Mouse (Mus musculus) right cerebral cortex, postnatal 25 days (tissue): Measurements from ENCODE around the gene Hs1bp3.

ENCODE experiments used
- DNase-seq: peaks from one replicate; pipeline ENCODE4 v3.0.0; 2022

Gene Hs1bp3

DNA sequence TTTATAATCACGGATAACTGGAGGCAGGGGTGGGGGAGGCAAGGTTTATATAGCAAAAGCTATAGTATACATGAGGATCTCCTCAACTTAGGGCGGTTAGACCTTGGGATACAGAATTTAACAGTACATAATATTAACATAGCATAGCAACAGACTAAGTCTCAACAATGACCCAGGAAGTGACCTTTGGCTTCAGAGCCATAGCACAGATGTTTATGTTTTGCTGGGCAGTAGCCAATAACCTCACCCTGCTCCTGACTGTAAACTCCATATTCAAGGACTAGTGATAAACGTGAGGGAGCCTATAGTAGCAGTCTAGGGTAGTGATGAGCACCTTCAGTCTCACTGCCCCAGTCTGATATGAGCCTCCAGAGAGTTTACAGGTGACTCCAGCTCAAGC is 53.5 kb downstream of the Hs1bp3 start:
- no peak for DNase-seq

DNA sequence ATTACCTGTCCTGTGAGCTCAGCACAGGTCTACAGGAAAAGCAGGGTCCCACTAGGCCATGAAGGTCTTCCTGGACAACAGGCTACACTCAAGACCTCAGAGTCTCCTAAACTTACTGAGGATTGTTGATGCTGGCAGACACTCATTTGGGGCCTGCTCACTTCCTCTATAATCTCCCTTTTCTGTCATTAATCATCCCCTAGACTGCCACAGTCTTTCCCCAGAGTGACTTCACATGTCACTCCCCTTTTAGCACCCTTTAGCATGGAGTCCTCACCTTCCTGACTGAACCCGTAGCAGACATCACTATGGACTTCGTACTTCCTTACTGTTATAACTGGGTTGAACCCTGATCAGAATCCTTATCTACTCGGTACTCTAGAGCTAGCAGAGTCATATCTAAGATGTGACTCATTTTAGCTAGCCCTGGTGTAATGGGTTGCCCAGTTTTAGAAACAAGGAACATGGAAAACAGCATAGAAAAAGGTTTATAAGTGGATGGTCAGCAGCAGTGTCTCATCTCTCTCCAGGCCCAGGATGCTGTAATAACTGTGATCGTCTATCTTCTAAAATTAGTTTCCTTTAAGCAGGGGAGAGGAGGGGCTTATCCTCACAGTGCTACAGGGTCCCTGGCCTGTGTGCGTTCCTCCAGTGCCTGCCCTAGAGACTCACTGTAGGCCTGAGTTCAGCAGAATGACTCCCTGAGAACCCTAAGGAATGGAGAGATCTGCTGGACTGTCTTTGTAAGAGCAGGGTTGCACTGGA is 58.7 kb downstream of the Hs1bp3 start:
- DNase-seq: no peak

DNA sequence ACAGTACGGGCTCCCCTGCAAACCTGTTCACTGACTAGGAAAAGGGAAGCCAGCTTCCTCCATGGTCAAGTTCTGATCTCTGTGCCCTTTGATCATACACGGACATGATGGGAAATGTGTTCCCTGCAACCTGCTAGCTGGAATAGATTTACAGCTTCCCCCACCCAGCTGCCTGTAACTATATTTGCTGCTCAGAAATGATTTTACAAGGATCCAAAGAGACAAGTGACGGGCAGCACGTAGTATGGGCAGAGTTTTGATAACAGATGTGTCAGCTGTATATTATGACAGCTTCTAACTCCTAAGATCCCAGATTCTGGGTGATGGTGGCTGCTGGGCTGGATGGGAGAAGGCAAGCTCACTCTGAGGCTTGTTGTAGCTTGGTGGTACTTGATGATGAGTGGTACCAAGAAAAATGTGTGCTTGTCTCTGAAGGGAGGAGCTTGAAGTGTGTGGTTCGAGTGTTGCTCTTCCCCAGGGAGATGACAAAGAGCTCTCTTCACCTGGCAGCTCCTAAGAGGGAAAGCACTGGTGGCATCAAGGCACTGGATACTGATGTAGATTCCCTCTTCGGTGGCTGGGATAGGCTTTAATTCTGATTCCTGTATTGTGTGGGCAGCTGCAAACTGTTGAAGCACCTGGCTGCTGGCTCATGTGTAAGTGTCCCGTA is 59.4 kb downstream of the Hs1bp3 start:
- DNase-seq: no peak

DNA sequence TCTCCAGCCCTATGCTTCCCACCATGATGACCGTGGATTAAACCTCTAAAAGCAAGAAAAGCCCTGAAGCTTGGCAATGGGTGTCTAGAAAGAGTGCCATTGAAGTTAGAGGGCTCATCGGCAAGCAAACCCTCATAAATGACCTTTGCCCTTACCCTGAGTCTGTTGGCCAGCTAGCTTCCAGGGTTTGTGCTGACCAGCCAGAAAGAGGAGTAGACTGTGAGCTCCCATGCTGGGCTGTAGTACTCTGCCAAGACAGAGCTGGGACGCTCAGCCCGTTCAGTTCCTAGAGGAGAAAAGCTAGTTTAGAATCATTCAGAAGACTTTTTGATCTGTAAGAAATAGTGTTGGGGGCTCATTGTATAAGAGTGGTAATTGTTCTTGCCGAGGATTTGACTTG is 60.5 kb downstream of the Hs1bp3 start:
- no peak for DNase-seq

DNA sequence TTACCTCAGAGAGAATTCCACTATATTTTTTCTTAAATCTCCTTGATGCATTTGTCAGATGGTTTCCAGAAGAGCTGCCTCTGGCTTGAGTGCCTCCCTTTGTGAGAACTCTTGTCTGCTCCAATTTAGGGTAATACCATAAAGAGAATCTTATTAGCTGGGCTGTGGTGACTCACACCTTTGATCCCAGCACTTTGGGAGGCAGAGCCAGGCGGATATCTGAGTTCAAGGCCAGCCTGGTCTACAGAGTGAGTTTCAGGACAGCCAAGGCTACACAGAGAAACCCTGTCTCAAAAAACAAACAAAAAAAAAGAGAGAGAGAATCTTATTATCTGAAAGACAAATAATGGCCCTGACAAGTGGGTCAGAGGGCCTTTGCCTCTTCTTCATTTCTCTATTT is 63.9 kb downstream of the Hs1bp3 start:
- no peak for DNase-seq

DNA sequence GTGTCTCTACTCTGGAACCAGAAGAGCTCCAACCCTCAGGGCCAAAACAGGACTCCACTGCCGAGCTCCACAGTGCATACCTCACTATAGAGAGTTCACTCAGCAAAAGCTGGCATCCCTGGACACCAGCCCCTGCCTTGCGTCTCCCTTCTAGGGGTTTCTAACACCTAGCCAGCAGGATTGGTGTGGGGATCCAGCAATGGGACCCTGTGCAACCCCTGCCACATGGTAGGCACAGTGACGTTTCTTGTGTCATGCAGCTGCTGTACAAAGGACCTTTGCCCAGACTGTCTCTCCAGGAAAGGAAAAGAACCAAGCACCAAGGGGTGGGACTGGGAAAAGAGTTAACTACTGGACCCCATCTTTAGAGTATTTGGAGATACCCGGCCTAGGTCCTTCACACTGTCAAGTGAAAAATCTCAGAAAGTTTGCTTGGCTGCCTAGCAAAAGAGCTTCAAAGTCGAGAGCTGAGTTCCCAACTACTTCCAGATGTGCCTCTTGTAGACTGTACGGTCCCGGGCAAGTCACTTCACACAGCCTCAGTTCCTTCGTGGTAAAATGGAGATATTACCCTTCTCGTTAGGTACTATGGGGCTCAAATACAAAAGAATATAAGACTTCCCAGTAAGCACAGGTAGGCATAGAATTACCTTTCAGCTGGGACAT is 64.9 kb downstream of the Hs1bp3 start:
- no peak for DNase-seq

DNA sequence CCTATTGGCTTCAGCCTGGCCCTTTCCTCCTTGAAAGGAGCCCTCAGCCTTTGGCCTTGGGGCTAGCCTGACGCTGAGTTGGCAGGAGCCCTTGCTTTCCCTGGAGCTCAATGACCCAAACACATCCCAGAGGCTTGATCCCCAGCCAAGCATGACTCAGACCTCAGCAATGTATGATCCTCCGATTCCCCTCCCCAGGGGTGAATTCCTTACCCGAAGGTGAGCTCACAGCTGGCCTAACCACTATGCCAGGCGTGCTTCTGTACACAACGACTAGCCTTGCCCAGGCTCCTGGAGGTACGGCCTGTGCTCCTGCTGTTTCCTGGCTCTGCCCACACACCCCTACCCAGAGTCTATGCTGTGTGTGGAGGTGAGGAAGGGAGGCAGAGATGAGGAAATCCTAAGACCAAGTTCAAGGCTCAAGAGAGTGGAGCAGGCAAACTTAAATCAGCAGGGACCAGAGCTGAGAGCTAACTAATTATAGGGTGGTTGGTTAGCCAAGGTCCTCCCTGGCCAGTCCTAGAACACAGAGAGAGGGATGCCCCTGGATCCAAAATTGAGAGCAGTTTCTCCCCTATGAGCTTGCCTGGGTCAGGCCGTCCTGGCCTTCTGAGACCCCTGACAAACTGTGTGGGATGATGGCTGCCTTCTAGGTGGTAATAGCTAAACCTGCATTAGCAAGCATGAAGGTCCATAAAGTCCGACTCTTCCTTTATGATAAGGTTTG is 66.7 kb downstream of the Hs1bp3 start:
- no peak for DNase-seq

DNA sequence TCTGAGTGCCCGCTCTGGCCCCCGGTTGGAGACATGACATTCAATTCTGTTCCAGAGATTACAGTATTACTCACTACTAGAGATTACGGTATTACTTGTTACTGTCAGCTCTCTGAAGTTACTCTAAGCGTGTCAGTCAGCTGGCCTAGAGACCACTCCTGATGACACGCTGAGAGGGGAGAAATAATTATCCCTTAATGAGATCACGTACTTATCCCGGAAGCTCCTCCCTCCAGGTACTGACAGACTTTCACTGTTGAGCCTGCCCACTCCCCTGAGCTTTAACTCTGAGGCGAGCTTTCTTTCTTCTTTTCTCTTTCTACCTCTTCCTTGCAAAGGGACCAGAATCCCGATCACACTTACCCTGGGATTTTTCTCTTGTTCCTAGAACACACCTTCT is 67.7 kb downstream of the Hs1bp3 start:
- no peak for DNase-seq

DNA sequence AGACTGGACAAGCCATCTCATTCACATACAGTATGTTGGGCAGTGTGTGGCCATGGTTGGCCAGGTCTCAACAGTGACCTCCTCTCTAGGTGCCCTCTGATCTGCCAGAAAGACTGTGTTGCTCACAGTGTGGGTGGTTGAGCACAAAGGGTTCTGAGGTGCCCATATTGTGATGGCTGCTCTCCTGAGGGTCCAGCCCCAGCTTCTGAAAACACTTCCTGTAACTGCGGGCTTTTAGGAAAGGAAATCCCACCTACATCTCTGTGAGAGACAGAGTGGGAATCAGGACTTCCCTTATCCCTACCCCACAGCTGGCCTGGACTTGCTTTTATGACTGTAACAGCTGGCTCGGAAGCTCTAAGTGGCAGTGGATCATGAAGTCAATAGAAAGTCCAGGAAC is 68.7 kb downstream of the Hs1bp3 start:
- no peak for DNase-seq

DNA sequence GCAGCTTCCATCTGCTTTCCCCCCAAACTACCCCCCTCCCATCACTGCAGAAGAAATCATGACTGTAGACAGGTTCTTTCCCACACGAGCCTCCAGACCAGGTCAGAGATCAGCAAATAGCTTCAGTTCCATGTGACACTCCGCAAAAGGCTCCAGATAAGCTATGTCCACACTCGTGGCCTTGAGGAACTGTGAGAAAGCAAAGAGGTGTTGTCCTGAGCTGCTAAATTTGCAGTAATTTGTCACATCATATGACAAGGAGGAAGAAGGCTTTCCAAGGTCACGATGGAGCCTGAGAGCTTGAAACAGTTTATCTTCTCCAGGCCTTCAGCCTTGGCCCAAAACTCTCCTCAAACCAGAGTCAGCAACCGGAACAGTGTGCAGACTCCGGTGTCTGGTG is 70.6 kb downstream of the Hs1bp3 start:
- DNase-seq: no peak

DNA sequence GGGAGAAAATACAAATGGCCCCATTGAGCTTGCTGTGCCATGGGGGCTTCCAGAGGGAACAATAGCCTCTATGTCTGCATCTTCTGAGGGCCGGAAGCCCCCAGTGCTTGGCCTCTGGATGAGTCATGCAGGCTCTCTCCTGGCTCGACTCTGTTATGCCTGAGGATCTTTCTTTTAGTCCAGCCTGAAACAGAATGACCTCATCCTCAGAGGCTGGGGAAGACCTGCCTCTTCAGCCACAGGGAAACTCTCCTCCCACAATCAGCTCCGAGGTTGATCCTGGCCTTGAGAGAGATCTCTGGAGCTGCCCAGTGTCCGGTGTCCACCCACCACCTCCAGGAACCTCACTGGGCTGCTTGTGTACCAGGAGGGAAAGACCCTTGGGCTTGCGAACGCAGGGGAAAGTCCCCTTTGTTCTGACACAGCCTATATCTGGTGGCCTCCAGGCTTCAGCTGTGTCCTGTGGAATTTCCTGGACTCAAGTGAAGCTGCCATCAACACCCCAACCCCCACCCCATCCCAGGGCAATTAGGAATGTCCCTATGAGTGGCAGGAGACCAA is 73.3 kb downstream of the Hs1bp3 start:
- DNase-seq: no peak

DNA sequence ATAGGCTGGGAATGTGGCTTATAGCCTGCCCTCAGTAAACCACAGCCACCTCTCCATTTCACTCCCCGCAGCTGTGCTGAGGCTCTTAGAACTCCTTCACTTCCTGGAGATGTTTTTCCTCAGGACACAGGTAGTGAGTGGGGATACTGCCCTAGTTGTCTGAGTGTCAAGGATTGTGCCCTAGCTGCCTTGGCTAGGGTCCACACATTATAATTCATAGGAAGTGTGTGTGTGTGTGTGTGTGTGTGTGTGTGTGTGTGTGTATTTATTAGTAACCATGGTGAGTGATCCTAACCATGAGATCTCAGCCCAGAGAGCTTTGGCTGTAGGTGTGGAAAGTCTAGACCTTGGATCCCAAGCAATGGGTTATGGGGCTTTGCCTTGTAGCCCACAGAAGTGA is 74.0 kb downstream of the Hs1bp3 start:
- DNase-seq: no peak

DNA sequence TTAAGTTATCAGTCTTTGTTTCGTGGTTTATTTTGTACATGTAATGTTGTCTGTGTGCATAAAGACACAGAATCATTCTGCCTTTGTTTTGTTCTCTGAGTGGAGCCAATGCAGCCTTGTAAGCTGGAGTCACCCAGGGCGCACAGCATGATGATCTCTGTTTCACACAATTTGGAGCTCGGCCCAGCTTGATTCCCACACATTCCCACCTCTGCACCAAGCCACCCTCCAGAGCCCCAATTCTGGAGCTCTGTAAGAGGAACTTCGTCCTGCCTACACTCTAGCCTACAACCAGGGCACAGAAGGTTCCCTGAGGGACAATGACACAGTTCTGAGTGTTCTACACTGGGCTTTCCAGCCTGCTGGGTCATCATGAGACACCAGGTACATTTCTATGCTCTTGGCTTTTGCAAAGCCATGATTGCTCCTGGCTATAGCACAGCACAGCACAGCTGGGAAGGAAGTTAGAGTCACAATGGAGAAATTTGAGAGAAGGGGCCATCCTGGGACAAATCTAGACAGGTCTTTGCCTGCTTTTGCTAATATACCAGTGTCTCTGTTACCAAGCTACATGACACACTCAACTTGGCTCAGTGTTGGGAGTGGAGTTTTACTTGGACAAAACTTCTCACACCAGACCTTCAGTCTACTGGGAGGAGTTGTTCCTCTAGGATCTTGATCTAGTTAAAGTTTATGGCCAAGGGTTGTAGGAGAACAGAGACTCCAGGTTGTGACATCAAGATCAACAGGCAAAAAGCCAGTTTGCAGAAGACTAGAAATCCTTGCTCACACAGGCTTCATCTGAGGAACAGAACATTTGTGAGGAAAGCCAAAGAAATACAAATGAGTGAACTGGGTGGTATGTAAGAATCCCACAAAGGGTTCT is 75.5 kb downstream of the Hs1bp3 start:
- no peak for DNase-seq

DNA sequence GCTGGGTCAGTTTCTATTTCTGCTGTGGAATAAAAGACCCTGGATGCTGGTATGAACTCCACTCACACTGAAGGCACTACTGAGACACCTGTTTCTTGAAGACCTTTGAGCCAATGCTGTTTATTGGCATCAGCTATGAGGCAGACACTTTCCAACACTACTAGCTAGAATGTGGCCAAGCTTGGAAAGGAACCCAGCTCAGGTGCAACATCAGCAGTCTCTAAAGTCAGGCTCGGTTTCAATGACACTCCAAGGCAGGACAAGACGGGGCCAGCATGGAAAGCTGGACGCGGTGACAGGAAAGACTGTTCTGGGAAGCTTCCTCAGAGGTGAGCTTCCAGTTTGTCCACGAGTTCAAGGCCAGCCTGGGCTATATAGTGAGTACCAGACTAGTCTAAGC is 80.0 kb downstream of the Hs1bp3 start:
- no peak for DNase-seq
